Mouse (Mus musculus) embryonic facial prominence, embryonic 13.5 days (tissue): ENCODE measurements at regions not wholly inside any gene's neighbourhood (a gene's known extent, or its start where the extent isn't known, plus 50 kb on each side); places are given as distances from the start of the nearest gene placed in this dataset.

Experiments used
- ATAC-seq: fragments of 200-750 bp; cut with Nextera tagmentation; 2 replicates; pipeline ENCODE4 v1.8.0; 2017; ENCODE audit warnings: low read depth; ENCODE audit not compliant: insufficient number of reproducible peaks, insufficient read depth, low FRiP score, low TSS enrichment
- H3K27ac ChIP-seq: fragments of 300-500 bp; sonication (generic); 2 replicates; pipeline ENCODE4 v1.5.1; 2015; ENCODE audit warnings: moderate library complexity, mild to moderate bottlenecking, inconsistent platforms
- H3K27me3 ChIP-seq: fragments of 300-500 bp; sonication (generic); 2 replicates; pipeline ENCODE4 v1.6.1; 2015; ENCODE audit warnings: mild to moderate bottlenecking, inconsistent platforms
- H3K36me3 ChIP-seq: fragments of 300-500 bp; sonication (generic); 2 replicates; pipeline ENCODE4 v1.6.1; 2015; ENCODE audit warnings: mild to moderate bottlenecking, inconsistent platforms
- H3K4me1 ChIP-seq: fragments of 300-500 bp; sonication (generic); 2 replicates; pipeline ENCODE4 v1.6.1; 2015; ENCODE audit warnings: inconsistent platforms
- H3K4me2 ChIP-seq: fragments of 300-500 bp; sonication (generic); 2 replicates; pipeline ENCODE4 v1.6.1; 2015; ENCODE audit warnings: moderate library complexity, mild to moderate bottlenecking, inconsistent platforms
- H3K4me3 ChIP-seq: fragments of 300-500 bp; sonication (generic); 2 replicates; pipeline ENCODE4 v1.5.1; 2015; ENCODE audit warnings: mild to moderate bottlenecking, inconsistent platforms
- H3K9ac ChIP-seq: fragments of 300-500 bp; sonication (generic); 2 replicates; pipeline ENCODE4 v1.6.1; 2015; ENCODE audit warnings: mild to moderate bottlenecking, inconsistent platforms
- H3K9me3 ChIP-seq: fragments of 300-500 bp; sonication (generic); 2 replicates; pipeline ENCODE4 v1.6.1; 2016; ENCODE audit warnings: inconsistent platforms
- WGBS: fragments of 180-500 bp; shearing (Covaris S2); methylation state at CpG from one replicate; pipeline ENCODE4 v1.1.7; 2015; ENCODE audit warnings: mixed read lengths; 5-methylcytosine and 5-hydroxymethylcytosine counted together

DNA sequence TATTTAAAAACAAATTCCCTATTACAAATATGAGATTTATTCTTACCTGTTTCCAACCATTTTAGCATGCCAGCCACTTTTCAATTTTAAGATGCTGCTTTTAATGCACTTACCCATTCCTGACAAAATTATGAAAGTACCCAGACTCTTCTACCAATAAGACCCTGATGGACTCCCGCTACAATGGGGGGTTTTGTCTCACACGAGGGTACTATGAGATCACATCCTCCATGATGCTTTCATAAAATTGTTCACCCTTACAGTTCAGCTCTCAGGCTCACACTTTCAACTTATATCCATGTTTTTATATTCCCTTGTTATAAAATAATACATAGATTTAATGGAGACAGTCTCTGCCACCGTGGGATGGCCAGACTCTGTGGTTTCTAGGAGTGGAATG, 68.1 kb upstream of the Adamts18 start:
- no peak overlapping the region for H3K4me3 ChIP-seq
- no peak overlapping the region for H3K9ac ChIP-seq
- no peaks in the 10 kb centered on the region for H3K4me1 ChIP-seq
- 77% methylated on average over 3 of the region's 3 CpGs for WGBS
- no peaks in the 10 kb centered on the region for H3K9me3 ChIP-seq
- no peak for ATAC-seq
- H3K27me3 ChIP-seq, result no peaks in the 10 kb centered on the region
- H3K36me3 ChIP-seq, result no peaks in the 10 kb centered on the region
- H3K4me2 ChIP-seq, result no peak overlapping the region
- H3K27ac ChIP-seq, result no peak overlapping the region

DNA sequence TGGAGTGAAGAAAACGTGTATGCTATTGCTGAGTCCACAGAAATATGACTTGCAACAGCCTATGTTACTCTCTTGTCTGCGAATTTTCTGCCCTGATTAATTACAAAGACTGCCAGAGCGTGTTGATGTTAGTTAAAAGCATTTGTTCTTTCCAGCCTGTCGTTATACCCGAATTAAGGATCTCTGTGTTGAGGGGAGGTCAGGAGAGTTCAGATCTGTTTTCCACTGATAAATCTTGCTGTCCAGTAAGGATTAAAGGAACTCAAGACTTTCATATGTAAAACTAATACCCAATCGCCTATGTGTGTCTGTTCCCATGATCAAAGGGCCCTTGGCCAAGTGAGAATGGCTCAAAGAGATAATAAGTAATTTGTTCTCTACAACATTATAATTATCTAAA, 68.7 kb upstream of the Adamts18 start:
- H3K4me2 ChIP-seq, result no peak overlapping the region
- H3K4me1 ChIP-seq, result no peaks in the 10 kb centered on the region
- no peak overlapping the region for H3K27ac ChIP-seq
- H3K9ac ChIP-seq, result no peak overlapping the region
- whole genome bisulfite sequencing, result 43% methylated on average over 6 of the region's 6 CpGs
- ATAC-seq, result no peak
- no peaks in the 10 kb centered on the region for H3K36me3 ChIP-seq
- no peaks in the 10 kb centered on the region for H3K9me3 ChIP-seq
- H3K4me3 ChIP-seq, result no peak overlapping the region
- no peaks in the 10 kb centered on the region for H3K27me3 ChIP-seq

DNA sequence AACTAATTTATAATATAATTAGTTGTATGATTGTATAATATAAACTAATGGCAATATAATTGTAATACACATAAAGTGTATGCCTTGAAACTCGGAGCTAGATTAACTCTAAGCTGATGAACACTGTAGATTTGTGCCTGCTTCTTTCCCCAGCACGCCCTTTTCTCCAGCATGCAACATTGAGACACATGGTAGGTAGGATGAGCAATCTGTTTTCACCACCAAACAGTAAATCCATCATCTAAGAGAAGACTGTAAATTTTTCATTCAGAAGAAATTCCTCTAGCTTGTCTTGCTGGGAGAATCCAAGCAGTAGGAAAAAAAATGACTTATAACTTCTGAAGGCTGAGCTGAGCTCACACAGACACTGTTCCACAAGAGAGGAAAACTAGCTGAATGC, 71.8 kb upstream of the Adamts18 start:
- Histone ChIP-seq H3K4me3 (no peak overlapping the region), H3K4me1 (no peaks in the 10 kb centered on the region), H3K36me3 (no peaks in the 10 kb centered on the region), H3K27me3 (no peaks in the 10 kb centered on the region), H3K27ac (no peak overlapping the region), H3K9me3 (no peaks in the 10 kb centered on the region), H3K9ac (no peak overlapping the region), H3K4me2 (no peak overlapping the region)
- no peak for ATAC-seq
- 79% methylated on average over 2 of the region's 2 CpGs for WGBS

DNA sequence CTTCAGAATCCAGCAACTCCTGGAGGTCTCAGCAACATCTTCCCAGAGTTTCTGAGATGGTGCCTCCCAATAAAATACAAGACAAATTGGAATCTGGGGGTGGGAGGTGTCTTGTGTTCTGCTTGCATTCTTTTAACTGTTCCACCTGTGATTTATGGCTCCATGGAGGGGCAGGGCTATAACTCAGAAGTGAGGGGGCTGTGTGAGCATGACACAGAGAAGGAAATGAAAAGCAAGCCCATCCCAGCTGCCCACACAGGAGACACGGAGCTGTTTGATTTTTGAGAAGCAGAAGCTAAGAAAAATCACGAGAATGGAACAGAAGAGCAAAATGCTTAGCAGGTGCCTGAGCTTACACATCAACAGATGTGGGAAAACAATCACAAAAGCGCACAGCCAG, 74.8 kb upstream of the Adamts18 start:
- no peak for ATAC-seq
- H3K9ac ChIP-seq, result no peak overlapping the region
- 71% methylated on average over 3 of the region's 3 CpGs for WGBS

DNA sequence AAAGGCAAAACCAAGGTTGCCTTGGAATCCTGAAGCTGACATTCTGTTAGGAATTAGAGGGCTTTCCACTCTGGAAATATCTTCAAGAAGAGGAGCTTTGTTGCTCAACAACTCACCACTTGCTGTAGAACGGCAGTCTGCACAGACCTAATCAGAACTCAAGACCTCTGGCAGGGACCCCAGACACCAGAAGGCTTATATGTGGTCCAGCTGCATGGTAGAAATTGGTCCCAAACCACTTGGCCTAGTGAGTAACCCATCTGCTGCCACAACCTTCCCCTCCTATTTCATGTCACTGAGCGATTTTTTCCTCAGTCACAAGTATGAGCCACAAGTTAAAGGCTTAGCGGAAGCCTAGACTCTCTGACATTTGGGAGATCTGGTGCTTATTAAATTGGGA, 105.2 kb upstream of the Adamts18 start:
- Histone ChIP-seq H3K4me3 (no peak overlapping the region), H3K9ac (no peak overlapping the region), H3K27me3 (no peaks in the 10 kb centered on the region), H3K4me2 (no peak overlapping the region), H3K4me1 (peaks cover 10% of the 10 kb centered on the region), H3K27ac (no peak overlapping the region), H3K9me3 (no peaks in the 10 kb centered on the region), H3K36me3 (no peaks in the 10 kb centered on the region)
- no peak for ATAC-seq
- 55% methylated on average over 3 of the region's 3 CpGs for WGBS

More for the DNA sequence above, 74.8 kb upstream of the Adamts18 start:
- no peaks in the 10 kb centered on the region for H3K27me3 ChIP-seq
- no peak overlapping the region for H3K4me2 ChIP-seq
- H3K4me3 ChIP-seq, result no peak overlapping the region
- H3K9me3 ChIP-seq, result no peaks in the 10 kb centered on the region
- H3K36me3 ChIP-seq, result no peaks in the 10 kb centered on the region
- no peak overlapping the region for H3K27ac ChIP-seq
- no peaks in the 10 kb centered on the region for H3K4me1 ChIP-seq

DNA sequence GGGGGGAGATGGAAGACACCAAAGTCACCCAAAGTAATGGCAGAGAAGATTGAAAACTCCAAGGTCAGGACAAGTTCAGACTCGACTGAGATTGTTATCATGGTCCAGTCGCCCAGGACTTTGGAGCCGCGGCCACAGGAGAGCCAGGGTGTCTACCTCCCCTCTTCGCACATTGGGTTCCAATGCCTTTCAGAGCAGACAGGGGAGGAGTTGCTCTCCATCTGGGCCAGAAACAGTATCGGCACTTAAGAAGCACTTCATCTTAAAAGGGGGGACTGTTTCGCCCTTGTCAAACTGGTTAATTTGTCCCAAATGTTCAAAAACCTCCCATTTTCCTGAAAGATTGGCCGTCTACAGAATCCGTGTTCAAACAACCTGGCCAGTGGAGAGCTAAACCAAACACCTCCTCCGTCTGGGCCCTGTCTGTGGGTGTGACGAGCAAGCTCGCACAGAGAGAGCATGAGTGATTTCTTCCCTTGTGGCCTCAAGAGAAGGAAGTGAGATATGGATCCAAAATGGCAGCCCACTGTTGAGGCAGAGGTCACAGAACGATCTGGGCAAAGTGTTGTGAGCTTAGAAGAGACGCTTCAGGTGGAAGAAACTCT, 108.0 kb upstream of the Adamts18 start:
- Histone ChIP-seq H3K27me3 (no peaks in the 10 kb centered on the region), H3K9me3 (no peaks in the 10 kb centered on the region), H3K9ac (no peak overlapping the region), H3K4me3 (no peak overlapping the region), H3K27ac (no peak overlapping the region), H3K4me2 (no peak overlapping the region), H3K36me3 (no peaks in the 10 kb centered on the region), H3K4me1 (peaks cover 10% of the 10 kb centered on the region)
- WGBS, result 67% methylated on average over 14 of the region's 14 CpGs
- ATAC-seq, result no peak

DNA sequence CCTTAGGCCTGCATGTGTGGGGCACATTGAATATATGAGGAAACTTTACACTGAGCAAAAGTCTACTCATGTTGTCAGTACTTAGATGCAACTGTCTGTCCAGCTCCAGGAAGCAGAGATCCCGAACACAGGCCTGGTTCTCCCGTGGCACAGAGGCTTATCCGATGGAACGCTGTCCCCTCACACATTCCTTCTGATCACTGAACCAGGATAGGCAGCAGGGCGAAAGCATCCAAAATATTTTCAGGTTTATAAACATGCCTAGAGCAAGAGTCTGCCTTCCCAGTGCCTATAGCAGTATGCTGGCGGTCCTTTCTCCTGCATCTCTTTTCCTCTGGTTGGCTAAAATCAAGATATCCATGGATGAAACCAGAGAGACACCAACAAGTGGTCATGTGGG, 109.3 kb upstream of the Adamts18 start:
- H3K27ac ChIP-seq, result no peak overlapping the region
- H3K36me3 ChIP-seq, result no peaks in the 10 kb centered on the region
- no peak overlapping the region for H3K4me2 ChIP-seq
- H3K4me3 ChIP-seq, result no peak overlapping the region
- H3K27me3 ChIP-seq, result no peaks in the 10 kb centered on the region
- ATAC-seq, result no peak
- H3K9me3 ChIP-seq, result no peaks in the 10 kb centered on the region
- H3K9ac ChIP-seq, result no peak overlapping the region
- peaks cover 10% of the 10 kb centered on the region for H3K4me1 ChIP-seq
- WGBS, result 58% methylated on average over 6 of the region's 6 CpGs

DNA sequence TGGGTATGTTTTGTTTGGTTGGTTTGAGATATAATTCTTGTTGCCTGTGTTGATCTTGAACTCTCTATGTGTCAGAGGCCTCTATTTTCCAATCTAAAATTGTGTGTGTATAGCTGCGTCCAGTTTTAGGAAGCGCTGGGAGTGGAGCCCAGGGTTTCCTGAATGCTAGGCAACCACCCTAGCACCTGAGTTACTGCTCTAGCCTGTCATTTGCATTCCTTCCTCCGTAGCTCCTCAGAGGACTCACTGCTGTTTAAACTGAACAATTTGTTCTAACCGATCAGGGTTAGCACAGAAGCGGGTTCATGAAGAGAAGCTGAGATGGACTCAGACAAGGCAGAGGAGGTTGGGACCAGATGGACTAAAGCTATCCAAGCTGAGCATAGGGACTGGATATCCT, 127.3 kb upstream of the Adamts18 start:
- H3K4me1 ChIP-seq, result peaks cover 10% of the 10 kb centered on the region; the same call in 1 of the 2 replicates
- H3K27me3 ChIP-seq, result peaks cover 10% of the 10 kb centered on the region
- H3K27ac ChIP-seq, result no peak overlapping the region
- no peak overlapping the region for H3K4me3 ChIP-seq
- no peak overlapping the region for H3K9ac ChIP-seq
- no peak overlapping the region for H3K4me2 ChIP-seq
- no peaks in the 10 kb centered on the region; the same call in 1 of the 2 replicates for H3K9me3 ChIP-seq
- no peak for ATAC-seq
- no peaks in the 10 kb centered on the region for H3K36me3 ChIP-seq
- 70% methylated on average over 5 of the region's 5 CpGs for WGBS

DNA sequence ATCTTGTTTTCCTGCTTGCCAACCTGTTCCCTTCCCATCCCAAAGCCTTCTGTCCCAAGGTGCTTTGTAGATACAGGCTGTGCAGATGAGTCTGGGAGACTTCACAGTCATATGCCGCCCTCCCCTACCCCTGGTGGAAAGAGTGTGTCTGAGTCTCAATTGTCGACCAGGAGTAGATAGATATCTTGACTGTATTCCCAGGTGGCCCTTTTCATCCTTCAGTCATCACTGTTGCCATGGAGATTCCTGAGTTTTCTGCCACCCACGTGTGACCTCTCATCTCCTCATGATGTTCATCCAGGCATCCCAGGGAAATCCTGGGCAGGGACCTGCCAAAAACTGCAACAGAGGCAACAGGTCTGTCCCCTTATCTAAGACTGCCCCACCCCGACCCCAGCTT, 128.1 kb upstream of the Adamts18 start:
- H3K27me3 ChIP-seq, result peaks cover 16% of the 10 kb centered on the region

DNA sequence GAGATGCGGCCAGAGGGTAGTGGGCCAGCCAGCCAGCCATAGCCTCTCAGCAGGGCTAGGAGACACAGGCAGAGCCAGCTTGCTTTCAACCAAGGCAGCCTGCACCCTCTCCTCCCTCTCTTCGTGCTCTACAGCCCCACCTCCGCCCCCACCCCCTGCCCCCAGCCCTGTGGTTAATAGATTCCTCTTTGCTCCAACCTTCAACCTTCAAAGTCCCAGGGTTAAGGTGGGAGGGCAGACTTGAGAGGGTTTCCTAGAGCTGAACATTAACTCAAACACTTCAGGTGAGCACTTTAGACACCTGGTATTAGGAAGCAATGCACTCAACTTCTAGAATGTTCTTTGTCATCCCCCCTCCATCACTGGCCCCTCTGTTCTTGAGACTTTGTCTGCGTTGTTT, 128.5 kb upstream of the Adamts18 start:
- Histone ChIP-seq H3K36me3 (no peaks in the 10 kb centered on the region), H3K27ac (no peak overlapping the region), H3K4me3 (no peak overlapping the region), H3K27me3 (peaks cover 18% of the 10 kb centered on the region), H3K9me3 (no peaks in the 10 kb centered on the region; the same call in 1 of the 2 replicates), H3K4me1 (peaks cover 18% of the 10 kb centered on the region), H3K4me2 (no peak overlapping the region), H3K9ac (no peak overlapping the region)
- no peak for ATAC-seq
- WGBS, result 47% methylated on average over 4 of the region's 4 CpGs

More for the DNA sequence above, 128.1 kb upstream of the Adamts18 start:
- no peak overlapping the region for H3K27ac ChIP-seq
- WGBS, result 47% methylated on average over 4 of the region's 4 CpGs
- no peak overlapping the region for H3K4me3 ChIP-seq
- H3K4me1 ChIP-seq, result peaks cover 15% of the 10 kb centered on the region
- no peak overlapping the region for H3K4me2 ChIP-seq
- H3K36me3 ChIP-seq, result no peaks in the 10 kb centered on the region
- no peak for ATAC-seq
- no peak overlapping the region for H3K9ac ChIP-seq
- H3K9me3 ChIP-seq, result no peaks in the 10 kb centered on the region; the same call in 1 of the 2 replicates

DNA sequence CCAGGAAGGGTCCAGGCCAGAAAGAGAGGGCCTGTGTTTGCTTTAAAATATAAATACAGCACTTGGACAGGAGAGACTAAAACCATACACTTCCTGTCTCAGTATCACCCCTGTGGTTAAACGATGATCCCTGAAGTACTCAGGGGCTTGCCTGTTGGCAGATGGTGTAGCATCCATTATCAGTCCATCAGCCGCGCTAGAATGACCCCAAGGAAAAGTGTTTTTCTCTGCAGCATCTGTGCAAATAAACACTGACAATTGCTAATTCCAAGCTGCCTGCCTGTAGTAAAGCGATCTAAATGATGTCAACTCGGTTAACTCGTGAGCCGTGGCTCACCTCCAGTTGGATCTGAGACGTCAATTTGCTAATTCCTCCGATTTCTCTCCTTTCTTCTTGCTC, 130.4 kb upstream of the Adamts18 start:
- Histone ChIP-seq H3K4me3 (no peak overlapping the region), H3K9me3 (no peaks in the 10 kb centered on the region; the same call in 1 of the 2 replicates), H3K9ac (no peak overlapping the region), H3K27ac (no peak overlapping the region), H3K36me3 (no peaks in the 10 kb centered on the region), H3K27me3 (peaks cover 28% of the 10 kb centered on the region), H3K4me1 (peaks cover 18% of the 10 kb centered on the region), H3K4me2 (no peak overlapping the region)
- WGBS, result 60% methylated on average over 9 of the region's 9 CpGs
- ATAC-seq, result no peak

DNA sequence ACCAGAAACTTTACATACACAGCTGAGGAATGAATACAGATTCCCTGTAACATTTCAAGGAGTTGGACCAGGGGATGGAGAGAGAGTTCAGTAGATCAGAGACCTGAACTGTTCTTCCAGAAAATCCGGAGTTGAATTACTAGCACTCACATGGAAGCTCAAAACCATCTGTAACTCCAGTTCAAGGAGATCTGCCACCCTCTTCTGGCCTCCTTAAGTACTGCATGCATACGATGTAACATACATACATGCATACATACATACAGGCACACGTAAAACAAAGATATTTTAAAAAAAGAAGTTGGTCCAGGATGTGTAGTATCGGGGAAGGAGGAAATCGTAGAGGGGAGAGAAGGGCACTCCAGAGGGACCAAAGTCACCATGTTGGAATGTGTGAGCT, 131.3 kb upstream of the Adamts18 start:
- no peak overlapping the region for H3K9ac ChIP-seq
- no peaks in the 10 kb centered on the region; the same call in 1 of the 2 replicates for H3K9me3 ChIP-seq
- no peak overlapping the region for H3K4me3 ChIP-seq
- WGBS, result 95% methylated on average over 5 of the region's 5 CpGs
- peaks cover 20% of the 10 kb centered on the region for H3K4me1 ChIP-seq
- no peaks in the 10 kb centered on the region for H3K36me3 ChIP-seq
- peaks cover 28% of the 10 kb centered on the region for H3K27me3 ChIP-seq
- H3K4me2 ChIP-seq, result no peak overlapping the region
- no peak for ATAC-seq
- H3K27ac ChIP-seq, result no peak overlapping the region
